Mouse (Mus musculus): ENCODE measurements around the gene Eif4a3. TPM values are rescaled to one million over a fixed set of nuclear protein-coding genes. Genes with fewer than 3 reads are reported as not detected.
A peak's percentile ranks its signal among the peaks of the same experiment; 100 is the strongest.
"Not testable (repeated sequence)": the region's sequence is repeated elsewhere in the genome, so short reads cannot be mapped to it uniquely, and the experiment has no call there.

Eif4a3 gene
- polyA plus RNA-seq, 1 experiment from 2014 or later, result 266 TPM

- Histone ChIP-seq H3K4me2 (no peak overlapping the region), H3K9me3 (no peaks in the 10 kb centered on the region), H3K4me3 (no peak overlapping the region), H3K4me1 (replicated peaks) (no peaks in the 10 kb centered on the region), H3K27me3 (peaks cover 13% of the 10 kb centered on the region; the same call in 1 of the 2 replicates), H3K36me3 (no peaks in the 10 kb centered on the region), H3K9ac (no peak overlapping the region), H3K27ac (no peak overlapping the region)
- no peak for ATAC-seq (ENCODE audit: low FRiP score)
- WGBS, result 83% methylated on average over 17 of the region's 17 CpGs
These were observed 14.5 kb upstream of the Eif4a3 start for GRCm38 (mm10) chr11:119314252-119314936.

GRCm38 (mm10) chr11:119310621-119311020, 10.7 kb upstream of the Eif4a3 start:
- H3K9ac ChIP-seq, result no peak overlapping the region
- H3K27me3 ChIP-seq, result peaks cover 16% of the 10 kb centered on the region; the same call in 1 of the 2 replicates
- whole genome bisulfite sequencing, result 13% methylated on average over 10 of the region's 10 CpGs
- no peaks in the 10 kb centered on the region for H3K36me3 ChIP-seq
- H3K9me3 ChIP-seq, result no peaks in the 10 kb centered on the region
- H3K4me1 ChIP-seq (replicated peaks), result peaks cover 12% of the 10 kb centered on the region; the same call in 1 of the 2 replicates
- no peak overlapping the region for H3K4me3 ChIP-seq
- H3K4me2 ChIP-seq, result no peak overlapping the region
- H3K27ac ChIP-seq, result no peak overlapping the region
- no peak for ATAC-seq (ENCODE audit: low FRiP score)

DNA sequence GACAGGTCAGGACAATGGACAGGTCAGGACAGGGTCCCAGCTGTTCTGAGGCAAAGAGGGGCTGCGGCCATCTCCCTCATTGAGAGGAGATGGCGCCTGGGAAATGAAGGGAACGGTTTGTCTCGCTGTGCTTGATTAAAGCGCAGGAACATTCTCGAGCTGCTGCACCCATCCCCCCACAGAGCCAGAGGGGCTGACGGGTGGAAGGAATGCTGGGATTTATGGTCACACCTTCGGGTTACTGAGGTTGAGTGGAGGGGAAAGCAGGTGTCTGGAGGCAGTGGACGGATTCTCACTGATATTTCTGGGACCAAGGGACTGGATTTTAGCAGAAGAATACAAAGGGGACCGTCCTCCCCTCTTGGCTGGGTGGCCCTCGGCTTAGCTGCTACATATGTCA, 8.0 kb upstream of the Eif4a3 start:
- no peak for ATAC-seq (ENCODE audit: low FRiP score)
- no peaks in the 10 kb centered on the region for H3K36me3 ChIP-seq
- H3K27me3 ChIP-seq, result peaks cover 25% of the 10 kb centered on the region
- H3K27ac ChIP-seq, result no peak overlapping the region
- no peaks in the 10 kb centered on the region for H3K9me3 ChIP-seq
- 38% methylated on average over 11 of the region's 11 CpGs for WGBS
- peak overlapping the region; percentile 43; the same call in 1 of the 2 replicates for H3K9ac ChIP-seq
- H3K4me1 ChIP-seq (replicated peaks), result peaks cover 12% of the 10 kb centered on the region; the same call in 1 of the 2 replicates
- H3K4me3 ChIP-seq, result no peak overlapping the region
- H3K4me2 ChIP-seq, result no peak overlapping the region

DNA sequence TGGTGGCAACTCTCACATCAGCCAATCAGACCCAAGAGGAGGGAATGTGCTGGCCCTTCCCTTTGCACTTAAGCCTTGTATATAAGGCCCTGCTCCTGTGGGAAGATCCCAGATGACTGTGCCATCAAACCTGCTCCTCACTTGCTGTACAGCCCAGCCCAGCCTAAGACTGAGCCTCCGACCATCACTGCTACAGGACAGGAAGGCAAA, 7.7 kb upstream of the Eif4a3 start, which contains the start of gene Card14:
Gene Card14, plus strand, starts transcription at position 111 of the 210 bp plus-strand sequence.
- WGBS, result 48% methylated on average over 1 of the region's 1 CpGs
- peaks cover 12% of the 10 kb centered on the region; the same call in 1 of the 2 replicates for H3K4me1 ChIP-seq (replicated peaks)
- no peak within 1 kb of the TSS for H3K27ac ChIP-seq
- H3K9ac ChIP-seq, result peak within 1 kb of the TSS; percentile 43; the same call in 1 of the 2 replicates
- no peaks in the 10 kb centered on the region for H3K9me3 ChIP-seq
- no peaks in the 10 kb centered on the region for H3K36me3 ChIP-seq
- H3K27me3 ChIP-seq, result peaks cover 25% of the 10 kb centered on the region
- H3K4me2 ChIP-seq, result no peak within 1 kb of the TSS
- no peak within 1 kb of the TSS for H3K4me3 ChIP-seq
- ATAC-seq (ENCODE audit: low FRiP score), result no peak

DNA sequence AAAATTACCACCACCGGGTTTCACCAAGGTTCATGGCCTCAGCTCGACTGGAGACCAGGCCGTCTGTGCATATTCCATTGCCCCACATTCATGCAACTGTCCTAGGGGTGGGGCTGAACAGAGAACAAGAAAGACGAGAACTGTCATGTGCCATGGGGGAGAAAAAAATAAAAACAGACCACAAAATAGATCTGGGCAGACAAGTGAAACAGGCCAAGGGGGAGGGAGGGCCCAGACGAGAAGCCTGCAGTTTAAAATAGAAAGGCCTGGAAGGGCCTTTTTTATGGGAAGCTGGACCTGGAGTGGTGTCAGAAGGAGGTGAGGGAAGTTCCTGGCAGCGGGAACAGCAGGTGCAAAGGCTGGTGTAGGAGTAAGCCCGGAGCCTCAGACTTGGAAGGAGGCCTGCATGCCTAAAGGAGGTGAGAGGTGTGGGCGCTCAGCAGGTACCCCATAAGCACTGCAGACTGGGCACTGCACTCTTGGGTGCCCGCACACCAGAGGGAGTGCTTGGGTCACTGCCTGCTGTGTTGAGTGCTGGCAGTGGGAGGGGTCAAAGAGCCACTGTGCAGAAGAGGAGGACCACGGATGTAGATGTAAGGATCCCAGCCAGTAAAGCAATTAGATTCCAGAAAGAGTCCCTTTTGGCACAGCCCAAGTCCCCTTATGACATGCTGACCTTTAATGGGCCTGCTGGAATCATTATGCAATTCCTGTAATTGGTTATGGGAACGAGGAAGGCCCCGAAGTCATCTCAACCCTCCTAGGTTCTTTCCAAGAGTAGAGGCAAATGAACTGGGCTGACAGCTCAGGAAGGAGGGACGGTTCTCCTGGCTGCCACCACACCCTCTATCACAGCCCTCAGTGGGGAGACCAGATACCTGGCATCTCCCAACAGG, 7.1 kb upstream of the Eif4a3 start:
- Histone ChIP-seq H3K27ac (no peak overlapping the region), H3K9me3 (no peaks in the 10 kb centered on the region), H3K4me3 (no peak overlapping the region), H3K4me1 (replicated peaks) (peaks cover 12% of the 10 kb centered on the region; the same call in 1 of the 2 replicates), H3K27me3 (peaks cover 25% of the 10 kb centered on the region), H3K36me3 (no peaks in the 10 kb centered on the region), H3K4me2 (no peak overlapping the region), H3K9ac (no peak overlapping the region)
- no peak for ATAC-seq (ENCODE audit: low FRiP score)
- WGBS, result 58% methylated on average over 13 of the region's 13 CpGs

- Histone ChIP-seq H3K9ac (peak overlapping the region; percentile 6; the same call in 1 of the 2 replicates), H3K27ac (no peak overlapping the region), H3K4me3 (no peak overlapping the region), H3K4me2 (no peak overlapping the region), H3K9me3 (no peaks in the 10 kb centered on the region), H3K27me3 (peaks cover 19% of the 10 kb centered on the region), H3K36me3 (no peaks in the 10 kb centered on the region), H3K4me1 (replicated peaks) (peaks cover 21% of the 10 kb centered on the region)
- ATAC-seq (ENCODE audit: low FRiP score), result no peak; the same call in 1 of the 2 replicates
- 41% methylated on average over 16 of the region's 16 CpGs for WGBS
These were observed 5.2 kb upstream of the Eif4a3 start for GRCm38 (mm10) chr11:119304904-119305712.

DNA sequence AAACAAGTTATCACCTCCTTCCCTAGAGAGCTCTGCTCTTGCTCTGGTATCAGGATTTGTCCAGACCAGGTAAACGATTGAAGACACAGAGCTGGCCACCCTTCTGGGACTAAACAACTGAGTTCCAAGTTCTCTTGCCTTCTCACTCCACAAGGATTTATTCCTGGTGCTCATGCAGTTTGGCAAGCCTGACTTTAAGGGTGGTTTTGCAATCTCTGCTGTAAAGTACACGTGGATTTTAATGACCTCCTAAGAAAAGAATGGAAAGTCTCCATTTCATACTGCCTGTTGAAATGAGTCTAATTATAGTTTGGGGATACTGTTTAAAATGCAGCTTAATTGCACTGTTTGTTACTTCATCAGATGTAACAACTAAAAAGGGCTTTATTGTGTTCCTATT, 1.1 kb upstream of the Eif4a3 start:
- Histone ChIP-seq H3K36me3 (peaks cover 22% of the 10 kb centered on the region), H3K4me2 (peak overlapping the region; percentile 88), H3K9me3 (no peaks in the 10 kb centered on the region), H3K9ac (no peak overlapping the region), H3K4me1 (replicated peaks) (peaks cover 27% of the 10 kb centered on the region), H3K27ac (no peak overlapping the region), H3K27me3 (peaks cover 12% of the 10 kb centered on the region), H3K4me3 (peak overlapping the region; percentile 98; the same call in 1 of the 2 replicates)
- 33% methylated on average over 2 of the region's 2 CpGs for WGBS
- no peak for ATAC-seq (ENCODE audit: low FRiP score)

DNA sequence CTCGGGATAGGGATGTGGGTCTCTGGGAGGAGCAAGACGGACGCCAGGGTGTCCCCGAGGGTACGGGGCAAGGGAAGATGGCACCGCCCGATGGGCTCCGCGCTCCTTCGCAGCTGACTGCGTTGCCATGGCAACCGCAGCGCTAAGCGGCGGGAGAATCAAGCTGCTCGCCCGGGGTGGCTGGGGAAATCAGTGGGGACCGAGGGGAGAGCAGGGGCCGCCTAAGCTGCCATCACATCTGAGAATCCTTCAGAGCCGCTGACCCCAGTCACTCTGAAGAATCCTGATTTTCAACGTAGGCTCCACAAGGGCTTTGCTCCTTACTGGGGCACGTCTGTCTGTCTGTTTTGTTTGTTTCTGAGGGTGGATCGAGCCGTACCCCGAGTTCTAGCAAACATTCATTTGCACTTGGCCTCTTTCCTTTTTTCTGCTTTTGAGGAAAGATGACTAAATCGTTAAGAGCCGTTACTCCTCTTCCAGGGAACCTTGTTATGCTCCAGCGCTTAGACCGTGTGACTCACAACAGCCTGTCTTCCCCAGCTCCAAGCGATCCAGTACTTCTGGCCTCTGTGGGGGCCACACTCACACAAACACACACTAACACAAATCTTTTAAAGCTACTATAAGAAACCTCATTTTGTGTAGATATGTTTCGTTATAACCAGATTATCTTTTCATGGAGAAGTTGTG, 502 bp upstream of the Eif4a3 start:
- Histone ChIP-seq H3K4me2 (peak overlapping the region; percentile 88), H3K27me3 (peaks cover 12% of the 10 kb centered on the region), H3K27ac (peak overlapping the region; percentile 98), H3K36me3 (peaks cover 28% of the 10 kb centered on the region), H3K9me3 (no peaks in the 10 kb centered on the region), H3K4me1 (replicated peaks) (peaks cover 27% of the 10 kb centered on the region), H3K4me3 (peak overlapping the region; percentile 98), H3K9ac (peak overlapping the region; percentile 99)
- WGBS, result 2% methylated on average over 31 of the region's 31 CpGs
- peak; percentile 86 for ATAC-seq (ENCODE audit: low FRiP score)

DNA sequence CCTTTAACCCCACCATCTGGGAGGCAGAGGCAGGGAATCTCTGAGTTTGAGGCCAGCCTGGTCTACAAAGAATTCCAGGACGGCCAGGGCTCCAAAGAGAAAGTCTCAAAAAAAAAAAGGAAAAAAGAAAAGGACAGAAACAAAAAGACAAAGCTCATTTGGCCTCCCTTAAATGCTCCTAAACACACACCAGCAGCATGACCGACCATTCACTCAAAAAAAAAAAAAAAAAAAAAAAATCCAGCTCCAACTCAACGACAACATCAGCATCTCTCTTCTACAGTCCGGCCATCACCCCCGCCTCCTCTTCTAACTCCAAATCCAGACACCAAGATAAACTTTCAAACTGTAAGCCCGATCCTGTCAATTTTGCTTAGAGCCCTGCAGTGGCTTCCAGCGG, 972 bp downstream of the Eif4a3 start:
- H3K36me3 ChIP-seq, result peaks cover 43% of the 10 kb centered on the region
- no peak for ATAC-seq (ENCODE audit: low FRiP score)
- peak overlapping the region; percentile 98 for H3K4me3 ChIP-seq
- peaks cover 27% of the 10 kb centered on the region for H3K4me1 ChIP-seq (replicated peaks)
- 20% methylated on average over 7 of the region's 7 CpGs for WGBS
- H3K9ac ChIP-seq, result peak overlapping the region; percentile 99
- peak overlapping the region; percentile 88 for H3K4me2 ChIP-seq
- no peaks in the 10 kb centered on the region for H3K9me3 ChIP-seq
- peaks cover 3% of the 10 kb centered on the region; the same call in 1 of the 2 replicates for H3K27me3 ChIP-seq
- peak overlapping the region; percentile 98; the same call in 1 of the 2 replicates for H3K27ac ChIP-seq

- H3K4me2 ChIP-seq, result peak overlapping the region; percentile 88
- no peak overlapping the region for H3K9ac ChIP-seq
- peaks cover 52% of the 10 kb centered on the region for H3K36me3 ChIP-seq
- peak overlapping the region; percentile 98; the same call in 1 of the 2 replicates for H3K4me3 ChIP-seq
- 87% methylated on average over 6 of the region's 6 CpGs for WGBS
- H3K4me1 ChIP-seq (replicated peaks), result peaks cover 27% of the 10 kb centered on the region
- H3K27me3 ChIP-seq, result no peaks in the 10 kb centered on the region; the same call in 1 of the 2 replicates
- H3K9me3 ChIP-seq, result no peaks in the 10 kb centered on the region
- ATAC-seq (ENCODE audit: low FRiP score), result no peak
- no peak overlapping the region for H3K27ac ChIP-seq
These were observed 1.9 kb downstream of the Eif4a3 start for GRCm38 (mm10) chr11:119297996-119298395.

GRCm38 (mm10) chr11:119292861-119293260, 7.0 kb downstream of the Eif4a3 start:
- not testable (repeated sequence) for ATAC-seq (ENCODE audit: low FRiP score); H3K4me3 ChIP-seq; H3K9me3 ChIP-seq; H3K4me2 ChIP-seq; H3K4me1 ChIP-seq (replicated peaks); H3K27me3 ChIP-seq; H3K9ac ChIP-seq; H3K27ac ChIP-seq
- H3K36me3 ChIP-seq, result peaks cover 98% of the 10 kb centered on the region
- WGBS, result 90% methylated on average over 8 of the region's 8 CpGs
